Mouse (Mus musculus): ENCODE measurements around the gene Ppp4r1.

Ppp4r1 gene

DNA sequence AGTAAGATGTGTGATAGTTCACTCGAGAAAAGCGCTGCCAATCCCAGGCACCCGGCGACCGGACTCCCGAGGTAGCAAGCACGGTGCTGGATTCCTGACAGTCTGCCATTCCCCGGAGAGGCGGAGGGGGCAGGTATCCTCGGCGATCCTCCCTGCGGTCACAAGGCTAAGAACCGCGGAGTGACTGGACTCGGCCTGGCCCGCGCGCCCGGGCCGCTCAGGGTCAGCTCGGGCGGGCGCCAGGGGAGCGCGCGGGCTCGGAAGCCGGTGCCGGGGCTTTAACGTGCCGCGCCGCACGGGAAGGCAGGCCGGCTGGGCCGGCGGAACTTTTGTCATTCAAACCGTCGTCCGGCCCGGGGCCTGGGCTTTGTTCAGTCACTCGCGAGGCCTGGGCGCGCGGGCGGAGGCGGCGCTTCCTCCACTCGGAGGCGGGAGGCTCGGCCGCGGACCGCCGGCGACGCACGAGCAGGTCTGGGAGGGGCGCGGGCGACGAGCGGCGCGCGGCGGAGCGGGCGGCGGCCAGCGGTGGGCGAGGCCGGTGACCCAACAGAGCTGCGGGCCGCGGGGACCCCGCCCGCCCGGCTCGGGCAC is at the start of gene Ppp4r1:
Gene Ppp4r1 (plus strand): TSS at position 23 of the 591 bp plus-strand sequence.
- peak; percentile 73 for DNase-seq (ENCODE audit: low read depth)

DNA sequence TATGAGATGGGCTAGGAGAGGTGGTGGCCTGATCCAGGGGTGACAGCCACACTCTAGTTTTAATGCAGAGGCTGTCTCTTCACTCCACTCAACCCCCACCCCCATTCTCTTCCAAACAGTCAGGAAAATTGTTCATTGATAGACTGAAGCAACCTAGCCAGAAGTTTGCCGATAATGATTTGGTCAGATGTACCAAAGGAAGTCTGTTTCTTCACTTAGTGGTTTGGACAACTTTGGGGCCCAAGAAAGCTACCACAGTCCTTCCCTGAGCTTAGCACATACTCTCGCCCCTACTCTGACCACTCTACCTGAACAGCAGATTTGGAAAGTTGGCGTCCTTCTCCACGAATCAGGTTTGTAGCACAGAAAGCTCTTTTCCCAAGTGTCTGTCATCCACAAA is 49.7 kb upstream of the Ppp4r1 start:
- no peak for DNase-seq (ENCODE audit: low read depth)

DNA sequence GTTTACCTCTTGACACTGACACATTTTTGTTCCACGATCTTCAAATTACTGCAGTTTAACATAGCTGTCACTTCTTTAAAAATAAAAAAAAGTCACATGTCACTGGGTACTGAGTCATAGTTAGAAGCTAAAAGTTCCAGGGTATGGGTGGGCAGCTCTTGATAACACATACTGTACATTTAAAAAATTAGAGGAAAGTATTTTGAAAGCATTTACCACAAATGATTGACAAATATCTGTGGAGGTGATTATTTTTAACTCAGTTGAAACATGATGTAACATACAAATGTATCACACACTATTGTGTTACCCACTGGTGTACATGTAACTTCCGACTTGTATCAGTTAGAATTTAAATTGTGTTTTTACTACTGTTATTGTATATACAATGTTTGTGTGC is 47.3 kb upstream of the Ppp4r1 start:
- DNase-seq (ENCODE audit: low read depth): no peak

DNA sequence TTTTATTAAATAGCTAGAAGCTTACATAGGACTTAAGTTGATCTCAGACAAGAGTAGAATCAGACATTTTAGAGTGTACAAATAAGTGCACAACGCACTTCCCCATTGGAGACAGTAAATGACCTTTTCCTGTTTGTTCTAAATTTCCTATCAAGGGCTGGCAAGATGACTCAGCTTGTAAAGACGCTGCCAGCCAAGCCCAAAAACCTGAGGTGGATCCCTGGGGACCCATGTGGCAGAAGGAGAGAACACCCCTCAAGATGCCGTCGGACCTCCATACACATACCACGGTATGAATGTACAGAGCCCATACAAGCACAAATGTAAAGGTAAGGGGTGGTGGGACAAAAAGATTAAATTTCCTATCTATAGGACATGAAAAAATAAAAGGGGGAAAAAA is 45.2 kb upstream of the Ppp4r1 start:
- DNase-seq (ENCODE audit: low read depth): no peak

DNA sequence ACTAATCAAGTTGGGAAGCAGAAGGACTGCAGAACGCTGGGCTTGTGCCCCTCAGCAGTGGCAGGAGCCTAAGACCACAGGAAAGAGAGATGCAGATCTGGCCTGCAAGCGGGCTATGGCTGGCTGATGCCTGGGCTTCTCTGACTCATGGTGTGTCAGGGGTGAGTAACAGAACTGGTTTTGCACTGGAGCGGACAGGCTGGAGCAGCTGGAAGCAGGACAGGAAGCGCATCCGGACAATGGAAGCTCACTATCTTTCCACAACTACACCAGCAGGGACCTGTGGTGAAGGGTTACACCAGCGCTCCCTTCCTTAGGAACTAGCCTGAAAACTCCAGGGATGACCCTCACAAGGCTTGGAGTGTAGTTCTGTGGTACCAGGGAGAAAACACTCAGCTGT is 44.8 kb upstream of the Ppp4r1 start:
- DNase-seq (ENCODE audit: low read depth): no peak

DNA sequence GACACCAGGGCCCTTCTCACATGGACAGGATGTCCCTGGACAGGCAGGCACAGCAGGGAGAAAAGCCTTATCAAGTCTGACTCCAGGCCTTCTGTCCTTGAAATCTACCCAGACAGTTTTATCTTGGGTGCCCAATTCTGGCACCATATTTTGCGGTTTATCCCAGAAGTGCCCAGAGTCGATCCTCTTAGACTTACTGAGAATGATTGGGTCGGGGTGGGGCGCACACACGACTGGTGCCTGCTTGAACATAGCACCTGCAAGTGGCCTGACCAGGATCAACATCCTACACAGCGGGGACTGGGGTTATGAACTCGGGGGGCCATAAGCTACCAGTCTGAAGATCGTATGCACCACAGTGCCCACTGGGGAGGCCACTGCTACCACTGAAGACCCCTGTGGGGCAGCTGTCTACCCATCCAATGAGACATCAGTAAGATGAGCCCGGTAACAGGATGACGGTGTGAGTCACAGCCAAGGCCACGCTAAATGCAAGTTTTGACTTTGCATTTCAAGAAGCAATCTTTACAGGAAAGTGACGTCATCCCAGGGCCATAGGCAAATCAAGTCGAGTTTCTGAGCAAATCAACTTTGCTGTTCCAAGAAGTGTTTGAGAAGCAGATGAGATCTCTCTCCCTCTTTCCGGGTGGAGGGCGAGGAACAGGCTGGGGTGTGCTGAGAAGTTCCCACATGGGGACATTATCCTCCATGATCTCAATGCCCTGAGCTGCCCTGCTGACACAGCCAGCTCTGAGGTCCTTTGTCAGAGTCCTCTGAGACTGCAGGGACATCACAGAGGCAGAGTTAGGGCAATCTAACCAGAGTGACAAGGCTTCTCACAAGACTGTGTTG is 42.3 kb upstream of the Ppp4r1 start:
- DNase-seq (ENCODE audit: low read depth): peak; percentile 35

DNA sequence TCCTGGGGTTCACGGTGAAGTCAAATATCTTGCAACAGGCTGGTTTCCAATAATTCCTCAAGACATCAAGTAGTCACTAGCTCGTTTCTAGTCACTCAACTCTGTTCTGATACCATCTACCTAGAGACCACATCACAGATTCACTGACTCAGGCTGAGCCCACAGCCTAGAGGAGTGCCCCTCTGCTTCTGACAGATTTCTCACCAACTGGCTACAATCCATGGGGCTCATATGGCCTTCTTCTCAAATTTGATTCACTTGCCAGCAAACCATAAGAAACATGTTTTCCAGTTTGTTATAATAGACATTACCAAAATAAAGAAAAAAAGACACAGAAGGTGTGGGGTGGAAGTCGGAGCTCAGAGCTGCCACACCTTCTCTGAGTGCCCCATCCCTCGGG is 40.8 kb upstream of the Ppp4r1 start:
- DNase-seq (ENCODE audit: low read depth): no peak

DNA sequence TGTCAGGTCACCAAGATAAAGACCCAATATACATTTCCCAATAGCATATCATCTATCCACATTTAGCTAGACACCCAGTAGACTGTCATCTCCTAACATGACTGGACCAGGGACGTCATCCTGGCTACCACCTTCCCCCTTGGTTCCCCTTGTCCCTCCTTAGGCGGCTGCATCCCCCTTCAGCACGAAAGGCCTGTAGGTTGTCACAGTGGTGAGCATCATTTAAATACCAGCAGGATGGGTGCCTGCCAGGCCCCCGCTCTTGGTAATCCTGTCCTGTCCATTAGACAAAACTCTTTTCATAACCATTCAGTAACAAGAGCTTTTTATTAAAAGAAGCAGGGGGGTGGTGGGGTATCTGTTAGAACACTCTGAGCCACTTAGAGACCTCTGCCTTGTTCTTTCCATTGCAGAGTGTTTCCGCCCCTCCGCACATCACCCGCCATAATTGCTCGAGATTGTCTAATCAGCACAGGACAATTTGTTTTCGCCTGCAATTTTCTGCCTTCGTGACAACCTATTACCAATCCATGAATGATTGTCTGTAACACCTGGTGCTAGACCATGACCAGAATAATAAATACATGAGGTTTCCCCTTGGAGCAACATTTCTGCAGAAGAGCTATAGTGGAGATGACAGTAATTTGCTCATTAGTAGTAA is 40.0 kb upstream of the Ppp4r1 start:
- no peak for DNase-seq (ENCODE audit: low read depth)

DNA sequence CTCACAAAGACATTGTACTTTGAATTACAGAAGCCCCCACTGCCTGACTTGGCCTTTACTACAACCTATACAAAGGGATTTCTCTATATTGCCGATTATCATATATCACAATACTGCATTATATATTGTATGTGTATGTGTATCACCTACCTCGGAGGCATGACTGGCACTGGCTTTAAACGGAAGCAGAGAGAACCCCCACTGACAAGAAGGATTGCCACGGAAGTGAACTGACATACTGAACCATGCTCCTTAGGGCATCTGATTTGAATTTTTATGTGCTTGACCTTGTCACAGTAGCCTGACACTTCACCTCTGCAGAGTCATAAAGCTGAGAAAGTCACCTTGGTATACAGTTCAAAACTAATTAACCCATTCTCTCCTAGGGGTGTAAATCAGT is 39.4 kb upstream of the Ppp4r1 start:
- DNase-seq (ENCODE audit: low read depth): no peak

DNA sequence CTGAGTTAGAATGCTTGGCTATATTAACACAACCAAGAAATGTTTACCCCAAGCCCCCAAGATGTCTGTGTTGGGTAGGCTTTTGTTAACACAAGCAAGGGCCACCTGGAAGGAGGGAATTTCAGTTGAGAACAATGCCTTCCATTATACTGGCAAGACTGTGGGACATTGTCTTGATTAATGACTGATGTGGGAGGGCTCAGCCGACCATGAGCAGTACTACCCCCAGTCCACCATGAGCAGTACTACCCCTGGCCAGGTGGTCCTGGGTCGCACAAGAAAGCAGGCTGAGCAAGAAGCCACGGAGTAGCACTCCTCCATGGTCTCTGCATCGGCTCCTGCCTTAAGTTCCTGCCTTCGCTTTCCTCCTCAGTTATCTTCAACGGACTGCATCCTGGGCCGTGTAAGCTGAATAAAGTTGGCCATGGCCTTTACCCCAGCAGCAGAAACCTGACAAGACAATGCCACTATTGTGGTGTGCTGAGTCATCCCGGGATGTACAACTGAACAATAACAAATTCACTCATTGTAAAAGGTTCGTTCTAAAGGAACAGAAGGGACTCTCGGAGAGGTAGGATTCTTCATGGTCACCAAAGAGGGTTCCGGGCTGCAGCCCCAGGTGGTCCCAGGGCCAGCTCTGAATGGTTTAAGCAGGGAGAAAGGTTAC is 38.6 kb upstream of the Ppp4r1 start:
- no peak for DNase-seq (ENCODE audit: low read depth)

DNA sequence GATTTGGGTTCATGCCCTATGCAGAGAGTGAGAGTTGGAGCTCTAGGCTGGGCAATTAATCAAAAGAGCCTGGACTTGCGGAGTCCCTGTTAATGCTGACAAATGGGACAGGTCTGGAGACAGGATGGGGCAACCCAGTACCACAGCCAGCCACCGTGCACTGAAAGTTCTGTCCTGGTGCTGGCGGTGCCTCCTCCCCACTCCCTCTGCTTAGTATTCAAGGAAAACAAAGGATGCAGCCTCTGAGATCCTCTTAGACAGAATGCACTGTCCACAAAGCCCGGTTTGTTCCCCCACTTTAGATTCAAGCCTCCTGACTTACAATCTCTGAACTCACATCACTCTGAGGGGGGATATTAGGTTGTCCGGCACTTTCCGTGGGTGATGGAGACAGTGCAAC is 36.1 kb upstream of the Ppp4r1 start:
- no peak for DNase-seq (ENCODE audit: low read depth)

DNA sequence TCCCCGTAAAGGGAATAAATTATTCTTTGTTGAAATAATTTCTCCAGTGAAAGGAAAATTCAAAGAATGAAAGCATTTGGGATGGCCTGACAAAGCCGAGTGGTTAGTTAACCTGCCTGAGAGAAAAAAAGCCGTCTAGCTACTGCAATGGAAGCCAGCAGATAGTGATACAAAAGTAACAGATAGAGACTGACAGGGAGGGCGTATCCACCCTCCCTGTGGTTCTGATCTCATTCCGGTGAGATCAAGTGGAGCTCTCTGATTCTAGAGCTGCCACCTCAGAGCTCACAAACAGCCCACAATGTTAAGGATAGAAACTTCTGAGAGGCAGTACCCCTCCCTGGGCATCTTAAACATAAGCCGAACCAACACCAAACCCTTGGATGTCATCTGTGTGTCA is 33.4 kb upstream of the Ppp4r1 start:
- DNase-seq (ENCODE audit: low read depth): no peak

DNA sequence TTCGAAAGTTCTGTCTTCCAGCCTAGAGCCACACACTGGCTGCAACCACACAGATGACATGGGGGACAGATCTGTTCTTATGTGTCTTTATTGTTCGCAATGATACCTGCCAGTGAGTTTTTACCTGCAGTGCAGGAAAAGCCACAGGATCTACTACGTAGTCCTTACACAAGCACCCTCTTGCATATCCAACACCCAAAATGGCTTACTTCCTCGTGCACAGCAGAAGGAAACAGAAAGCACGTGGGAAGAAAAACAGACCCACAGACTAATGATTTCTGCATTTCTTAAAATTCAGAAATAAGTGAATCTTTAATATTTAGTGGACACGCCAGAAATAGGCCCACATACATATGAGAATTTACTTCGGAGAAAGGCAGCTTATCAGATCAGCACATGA is 32.6 kb upstream of the Ppp4r1 start:
- no peak for DNase-seq (ENCODE audit: low read depth)

DNA sequence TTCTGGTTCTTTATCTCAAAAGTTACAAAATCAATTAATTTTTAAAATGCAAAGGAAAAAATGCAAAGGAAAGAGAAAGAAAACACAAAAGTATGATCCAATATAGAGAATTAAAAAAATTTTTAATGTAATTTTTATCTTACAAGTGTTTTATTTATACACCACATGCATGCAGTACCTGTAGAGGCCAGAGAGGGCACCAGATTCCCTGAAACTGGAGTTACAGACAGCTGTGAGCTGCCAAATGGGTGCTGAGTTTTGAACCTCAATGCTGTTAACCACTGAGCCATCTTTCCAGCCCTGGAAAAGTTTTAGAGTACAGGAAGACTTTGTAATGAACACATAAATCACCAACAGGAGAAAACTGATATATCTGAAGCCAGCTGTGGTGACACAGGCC is 32.1 kb upstream of the Ppp4r1 start:
- DNase-seq (ENCODE audit: low read depth): peak; percentile 64

DNA sequence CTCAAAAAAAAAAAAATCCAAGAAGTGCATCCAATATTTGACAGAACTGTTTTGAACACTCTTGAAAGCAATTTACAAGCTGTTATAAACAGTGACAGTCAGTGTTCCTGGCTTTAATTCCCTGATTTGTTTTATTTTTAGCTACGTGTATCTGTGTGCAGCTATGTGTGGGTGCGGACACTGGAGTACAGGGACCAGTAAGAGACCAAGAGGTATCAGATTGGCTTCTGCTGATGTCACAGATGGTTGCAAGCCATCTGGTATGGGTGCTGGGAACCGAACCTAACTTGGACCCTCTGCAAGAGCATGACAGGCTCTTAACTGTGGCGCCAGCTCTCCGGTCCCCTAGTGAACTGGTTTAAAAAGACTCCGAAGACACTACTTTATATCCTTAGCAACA is 29.2 kb upstream of the Ppp4r1 start:
- no peak for DNase-seq (ENCODE audit: low read depth)

DNA sequence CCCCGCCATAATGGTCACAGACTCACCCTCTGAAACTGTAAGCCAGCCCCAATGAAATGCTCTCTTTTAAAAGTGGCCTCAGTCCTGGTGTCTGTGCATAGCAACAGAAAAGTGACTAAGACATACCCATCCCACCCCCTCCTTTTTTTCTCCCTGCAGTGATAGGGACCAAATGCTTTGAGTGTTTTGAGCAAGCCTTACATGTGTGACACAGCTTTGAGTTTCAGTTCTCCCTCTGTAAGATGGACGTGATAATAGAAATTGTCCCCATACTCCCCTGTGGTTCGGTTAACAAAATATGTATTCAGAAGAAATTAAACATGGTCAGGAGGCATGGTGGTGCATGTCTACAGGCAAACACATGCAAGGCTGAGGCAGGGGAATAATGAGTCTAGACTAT is 26.5 kb upstream of the Ppp4r1 start:
- DNase-seq (ENCODE audit: low read depth): no peak

DNA sequence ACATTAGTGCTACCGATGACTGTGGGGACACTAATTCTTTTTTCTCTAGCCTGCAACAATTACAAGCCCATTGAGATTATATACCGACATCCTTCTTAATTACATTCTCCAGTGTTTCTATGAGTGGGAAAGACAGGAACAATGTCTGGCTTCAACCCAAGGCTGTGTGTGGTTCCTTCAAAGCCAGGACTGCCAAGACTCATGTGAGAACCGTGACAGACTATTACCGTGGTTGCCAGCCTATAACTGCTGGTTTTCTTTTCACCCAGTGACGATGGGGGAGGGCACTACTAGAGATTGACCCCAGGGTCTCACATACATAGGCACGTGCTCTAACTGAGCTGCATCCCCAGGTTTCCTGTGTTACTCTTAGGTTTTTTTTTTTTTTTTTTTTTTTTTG is 25.2 kb upstream of the Ppp4r1 start:
- DNase-seq (ENCODE audit: low read depth): no peak

DNA sequence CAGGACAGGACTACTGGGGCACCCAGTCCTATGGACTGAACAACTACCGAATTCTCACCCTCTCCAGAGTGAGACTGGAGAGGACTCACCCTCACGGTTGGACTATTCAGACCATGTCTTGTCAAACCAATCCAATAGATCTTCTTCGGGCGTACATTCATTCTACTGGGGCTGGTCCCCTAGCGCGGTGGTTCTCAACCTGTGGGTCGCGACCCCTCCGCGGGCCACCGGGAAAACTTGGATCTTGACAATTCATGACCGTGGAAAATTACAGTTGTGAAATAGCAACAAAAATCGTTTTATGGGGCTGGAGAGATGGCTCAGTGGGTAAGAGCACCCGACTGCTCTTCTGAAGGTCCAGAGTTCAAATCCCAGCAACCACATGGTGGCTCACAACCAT is 19.2 kb upstream of the Ppp4r1 start:
- no peak for DNase-seq (ENCODE audit: low read depth)

DNA sequence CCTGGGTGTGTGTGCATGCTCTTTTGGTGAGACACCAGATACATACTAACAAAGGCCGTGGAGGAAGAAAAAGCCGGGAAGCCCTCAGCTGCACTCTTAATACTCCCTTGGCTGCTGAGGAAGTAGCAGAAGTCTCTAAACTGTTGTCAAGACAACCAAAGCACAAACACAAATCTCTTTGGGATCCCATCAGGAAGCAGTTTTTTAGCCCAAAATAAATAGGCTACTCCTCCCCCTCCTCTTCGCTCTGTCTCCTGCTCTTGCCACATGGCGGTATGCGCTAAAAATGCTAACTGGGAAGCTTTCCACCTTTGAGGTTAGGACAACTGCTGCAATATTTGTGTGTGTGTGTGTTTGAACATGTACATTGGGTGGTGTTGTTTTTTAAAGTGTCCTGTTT is 13.9 kb upstream of the Ppp4r1 start:
- DNase-seq (ENCODE audit: low read depth): no peak

DNA sequence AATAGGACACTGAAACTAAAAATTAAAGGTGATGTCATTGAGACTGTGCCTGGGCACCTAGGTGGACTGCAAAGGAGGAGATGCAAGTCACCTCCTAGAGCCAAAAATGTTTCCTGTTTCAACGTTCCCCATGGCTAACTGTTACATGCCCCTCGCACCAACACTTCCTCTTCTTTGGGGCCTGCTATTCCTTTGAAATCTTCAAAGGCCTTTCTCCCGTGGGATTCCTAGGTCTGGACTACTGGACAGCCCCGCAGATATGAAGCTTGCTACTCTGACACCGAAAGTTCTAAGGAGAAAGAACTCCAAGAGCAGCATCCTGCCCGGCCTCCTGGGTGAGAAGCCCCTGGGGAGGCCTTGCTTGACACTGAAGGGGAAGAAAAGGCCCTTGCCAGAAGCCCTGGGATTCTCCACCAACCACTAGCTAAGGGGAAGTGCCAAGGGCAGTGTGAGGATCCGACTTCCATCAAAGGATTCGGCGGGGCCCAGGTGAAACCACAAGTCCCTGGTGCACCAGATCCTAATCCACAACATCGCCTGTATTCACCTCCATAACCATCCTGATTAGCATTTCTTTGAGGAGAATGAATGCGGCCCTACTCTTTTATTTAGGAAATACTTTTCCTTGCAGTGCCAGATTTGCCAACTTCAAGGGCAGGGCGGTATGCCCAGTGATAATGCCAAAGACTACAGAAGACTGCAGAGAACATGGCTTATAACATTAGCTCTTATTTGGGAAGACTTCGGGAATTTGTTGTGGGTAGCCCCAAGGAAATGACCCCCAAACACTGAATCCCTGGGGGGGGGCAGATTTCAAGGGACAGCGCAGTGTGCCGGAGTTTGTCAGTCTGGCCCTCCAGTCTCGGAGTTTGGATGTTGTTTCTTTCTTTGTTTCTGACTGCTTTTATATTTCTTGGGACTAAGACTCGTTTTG is 11.1 kb upstream of the Ppp4r1 start:
- no peak for DNase-seq (ENCODE audit: low read depth)
